Mouse (Mus musculus) hindbrain, embryonic 16.5 days (tissue): Measurements from ENCODE around the gene Sgms2. TPM values are rescaled to one million over a fixed set of nuclear protein-coding genes. Genes with fewer than 3 reads are reported as not detected.

ENCODE experiments used
- ATAC-seq: fragments of 200-750 bp; cut with Nextera tagmentation; 2 replicates; pipeline ENCODE4 v1.8.0; 2017; ENCODE audit warnings: moderate TSS enrichment, moderate library complexity
- H3K27ac ChIP-seq: fragments of 300-500 bp; sonication (generic); 2 replicates; pipeline ENCODE4 v1.5.1; 2014; ENCODE audit warnings: low read depth, mild to moderate bottlenecking, control low read depth, low read length, moderate library complexity
- H3K27me3 ChIP-seq: fragments of 300-500 bp; sonication (generic); replicated peaks from 2 replicates; pipeline ENCODE4 v1.6.1; 2014; ENCODE audit warnings: low read length; ENCODE audit not compliant: control insufficient read depth, insufficient read depth
- H3K36me3 ChIP-seq: fragments of 300-500 bp; sonication (generic); 2 replicates; pipeline ENCODE4 v1.6.1; 2014; ENCODE audit warnings: mild to moderate bottlenecking, low read length, moderate library complexity, mixed read lengths; ENCODE audit not compliant: control insufficient read depth, insufficient read depth
- H3K4me1 ChIP-seq: fragments of 300-500 bp; sonication (generic); 2 replicates; pipeline ENCODE4 v1.6.1; 2014; ENCODE audit warnings: low read depth, low read length; ENCODE audit not compliant: control insufficient read depth, insufficient read depth
- H3K4me2 ChIP-seq: fragments of 300-500 bp; sonication (generic); 2 replicates; pipeline ENCODE4 v1.6.1; 2014; ENCODE audit warnings: mild to moderate bottlenecking, low read length, control low read depth, moderate library complexity
- H3K4me3 ChIP-seq: fragments of 300-500 bp; sonication (generic); 2 replicates; pipeline ENCODE4 v1.5.1; 2014; ENCODE audit warnings: mild to moderate bottlenecking, low read length, control low read depth, moderate library complexity
- H3K9ac ChIP-seq: fragments of 300-500 bp; sonication (generic); 2 replicates; pipeline ENCODE4 v1.6.1; 2014; ENCODE audit warnings: low read depth, mild to moderate bottlenecking, control low read depth, low read length, moderate library complexity
- H3K9me3 ChIP-seq: fragments of 300-500 bp; sonication (generic); 2 replicates; pipeline ENCODE4 v1.6.1; 2014; ENCODE audit warnings: mild to moderate bottlenecking, low read length, moderate library complexity; ENCODE audit not compliant: control insufficient read depth
- WGBS: fragments of 180-500 bp; shearing (Covaris S2); extraction: QIAGEN DNeasy Blood & Tissue Kit; methylation state at CpG from one replicate; pipeline ENCODE4 v1.1.7; 2014; 5-methylcytosine and 5-hydroxymethylcytosine counted together
- polyA plus RNA-seq: library from polyadenylated mRNA; unstranded; fragments of >200 nt; fragmentation: Nextera tagmentation; extraction: Ambion mirVana; gene quantifications from 2 replicates; pipeline ENCODE4 v1.2.1, GENCODE M21; 2015

Gene Sgms2
- polyA plus RNA-seq, 1 experiment from 2014 or later = 2.6 TPM

- Histone ChIP-seq H3K27ac (no peak overlapping the region), H3K4me3 (no peak overlapping the region), H3K27me3 (no peaks in the 10 kb centered on the region), H3K4me1 (no peaks in the 10 kb centered on the region), H3K4me2 (no peak overlapping the region), H3K9me3 (no peaks in the 10 kb centered on the region), H3K9ac (no peak overlapping the region), H3K36me3 (no peaks in the 10 kb centered on the region)
- WGBS = 62% methylated on average over 8 of the region's 8 CpGs
- no peak for ATAC-seq
Measured at GRCm38 (mm10) chr3:131511616-131512015, 20.4 kb upstream of the Sgms2 start.

- Histone ChIP-seq H3K27me3 (no peaks in the 10 kb centered on the region), H3K36me3 (no peaks in the 10 kb centered on the region), H3K27ac (no peak overlapping the region), H3K4me1 (no peaks in the 10 kb centered on the region), H3K4me2 (no peak overlapping the region), H3K4me3 (no peak overlapping the region), H3K9ac (no peak overlapping the region), H3K9me3 (no peaks in the 10 kb centered on the region)
- WGBS = 78% methylated on average over 2 of the region's 2 CpGs
- ATAC-seq = no peak
Measured at GRCm38 (mm10) chr3:131508024-131508423, 16.8 kb upstream of the Sgms2 start.

GRCm38 (mm10) chr3:131504595-131505223 lies 13.5 kb upstream of the Sgms2 start:
- no peak overlapping the region for H3K4me3 ChIP-seq
- 89% methylated on average over 14 of the region's 14 CpGs for WGBS
- no peaks in the 10 kb centered on the region for H3K9me3 ChIP-seq
- no peaks in the 10 kb centered on the region for H3K36me3 ChIP-seq
- no peaks in the 10 kb centered on the region for H3K4me1 ChIP-seq
- ATAC-seq = no peak
- H3K9ac ChIP-seq = no peak overlapping the region
- H3K27me3 ChIP-seq = no peaks in the 10 kb centered on the region
- no peak overlapping the region for H3K27ac ChIP-seq
- H3K4me2 ChIP-seq = no peak overlapping the region

DNA sequence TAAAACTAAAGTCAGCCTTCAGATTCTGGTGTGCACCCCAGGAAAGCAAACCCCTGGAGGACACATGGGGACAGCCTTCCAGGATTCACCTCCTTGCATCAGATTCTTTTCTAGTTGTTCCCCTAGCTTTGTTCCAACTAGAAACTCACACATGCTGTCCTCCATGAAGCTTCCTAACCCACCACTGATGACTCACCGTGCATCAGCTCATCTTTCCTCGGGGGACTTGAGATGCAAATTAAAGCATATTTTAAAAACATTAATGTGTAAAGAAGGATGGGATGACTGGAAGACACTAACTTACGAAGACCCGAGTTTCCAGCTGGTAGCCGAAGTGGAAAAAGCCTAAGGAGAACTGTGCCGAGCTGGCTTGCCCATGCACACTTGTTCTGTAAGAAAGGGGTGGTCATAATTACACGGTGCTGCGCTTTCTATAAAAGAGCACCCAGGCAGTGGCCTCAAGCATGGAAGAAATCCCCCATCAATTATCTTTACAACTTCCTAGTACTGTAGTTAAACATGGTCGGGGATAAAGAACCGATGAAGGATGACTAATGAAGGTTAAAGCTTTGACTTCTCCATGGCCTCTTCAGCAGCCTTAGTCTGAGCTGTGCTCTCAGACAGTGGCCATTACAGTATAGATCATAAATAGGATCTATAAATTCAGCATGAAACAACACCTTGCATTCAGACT lies 10.6 kb upstream of the Sgms2 start:
- H3K27me3 ChIP-seq = no peaks in the 10 kb centered on the region
- WGBS = 40% methylated on average over 10 of the region's 10 CpGs
- no peak overlapping the region for H3K4me2 ChIP-seq

DNA sequence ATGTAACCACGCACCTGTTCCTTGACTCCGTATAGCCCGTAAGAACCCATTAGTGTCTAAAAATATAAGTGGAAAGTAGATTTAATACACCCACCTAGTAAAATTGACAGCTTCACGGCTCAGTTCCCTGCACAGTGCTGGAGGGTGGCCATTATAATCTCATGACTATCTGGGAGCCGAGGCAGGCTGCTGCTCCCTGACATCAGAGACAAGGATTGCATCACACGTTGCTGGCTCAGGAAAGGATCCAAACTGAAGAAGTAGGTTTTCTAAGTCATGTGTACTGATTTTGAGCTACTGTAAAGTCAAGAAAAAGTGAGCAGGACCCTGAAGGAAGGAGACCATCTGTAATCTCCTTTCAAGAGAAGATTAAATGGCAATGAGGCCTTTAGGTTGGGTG lies 8.4 kb upstream of the Sgms2 start:
- no peak overlapping the region for H3K27ac ChIP-seq

More for the DNA sequence above, 10.6 kb upstream of the Sgms2 start:
- no peaks in the 10 kb centered on the region for H3K9me3 ChIP-seq
- H3K4me3 ChIP-seq = no peak overlapping the region
- no peak overlapping the region for H3K9ac ChIP-seq
- ATAC-seq = no peak
- H3K36me3 ChIP-seq = no peaks in the 10 kb centered on the region
- H3K4me1 ChIP-seq = no peaks in the 10 kb centered on the region
- H3K27ac ChIP-seq = no peak overlapping the region

GRCm38 (mm10) chr3:131496506-131497122 lies 5.4 kb upstream of the Sgms2 start:
- WGBS = 43% methylated on average over 10 of the region's 10 CpGs
- Histone ChIP-seq H3K9ac (no peak overlapping the region), H3K9me3 (no peaks in the 10 kb centered on the region), H3K36me3 (no peaks in the 10 kb centered on the region), H3K4me1 (no peaks in the 10 kb centered on the region), H3K27me3 (peaks cover 6% of the 10 kb centered on the region), H3K27ac (no peak overlapping the region), H3K4me2 (no peak overlapping the region), H3K4me3 (no peak overlapping the region)
- ATAC-seq = no peak

More for the DNA sequence above, 8.4 kb upstream of the Sgms2 start:
- Histone ChIP-seq H3K4me1 (no peaks in the 10 kb centered on the region), H3K9ac (no peak overlapping the region), H3K4me3 (no peak overlapping the region), H3K4me2 (no peak overlapping the region), H3K27me3 (no peaks in the 10 kb centered on the region), H3K36me3 (no peaks in the 10 kb centered on the region), H3K9me3 (no peaks in the 10 kb centered on the region)
- WGBS = 85% methylated on average over 6 of the region's 6 CpGs
- ATAC-seq = no peak

DNA sequence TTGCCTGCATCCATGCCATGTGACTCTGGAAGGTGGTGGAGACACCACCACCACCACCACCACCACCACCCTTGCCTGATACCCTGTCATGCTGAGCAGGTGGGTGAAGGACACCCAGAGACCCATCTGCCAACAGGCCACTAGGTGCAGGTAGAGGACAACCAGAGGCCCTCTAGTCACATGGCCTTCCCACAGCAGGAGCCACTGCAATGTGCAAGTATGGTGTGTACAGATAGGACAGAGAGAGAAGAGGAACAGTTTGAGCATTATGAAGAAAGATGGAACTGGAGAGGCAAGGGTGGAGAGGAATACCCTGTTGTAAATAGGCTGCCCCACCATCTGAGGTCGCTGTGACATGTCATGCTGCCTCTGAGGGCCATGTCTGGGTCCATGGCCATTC lies 3.9 kb upstream of the Sgms2 start:
- Histone ChIP-seq H3K4me1 (peaks cover 4% of the 10 kb centered on the region), H3K4me2 (no peak overlapping the region), H3K4me3 (no peak overlapping the region), H3K9ac (no peak overlapping the region), H3K9me3 (no peaks in the 10 kb centered on the region), H3K27me3 (peaks cover 10% of the 10 kb centered on the region), H3K27ac (no peak overlapping the region), H3K36me3 (no peaks in the 10 kb centered on the region)
- no peak for ATAC-seq
- 79% methylated on average over 1 of the region's 1 CpGs for WGBS

GRCm38 (mm10) chr3:131493194-131493593 lies 2.0 kb upstream of the Sgms2 start:
- WGBS = 77% methylated on average over 6 of the region's 6 CpGs
- H3K9me3 ChIP-seq = no peaks in the 10 kb centered on the region
- no peak overlapping the region for H3K9ac ChIP-seq
- H3K27me3 ChIP-seq = peaks cover 12% of the 10 kb centered on the region
- H3K4me1 ChIP-seq = peaks cover 6% of the 10 kb centered on the region
- no peaks in the 10 kb centered on the region for H3K36me3 ChIP-seq
- no peak for ATAC-seq
- no peak overlapping the region for H3K27ac ChIP-seq
- no peak overlapping the region for H3K4me2 ChIP-seq
- H3K4me3 ChIP-seq = no peak overlapping the region

- H3K27me3 ChIP-seq = peaks cover 15% of the 10 kb centered on the region
- no peak overlapping the region for H3K4me3 ChIP-seq
- no peaks in the 10 kb centered on the region for H3K9me3 ChIP-seq
- peaks cover 6% of the 10 kb centered on the region for H3K4me1 ChIP-seq
- no peak overlapping the region for H3K27ac ChIP-seq
- H3K36me3 ChIP-seq = no peaks in the 10 kb centered on the region
- no peak overlapping the region for H3K4me2 ChIP-seq
- ATAC-seq = no peak
- WGBS = 93% methylated on average over 7 of the region's 7 CpGs
- H3K9ac ChIP-seq = no peak overlapping the region
Measured at GRCm38 (mm10) chr3:131491980-131492379, 769 bp upstream of the Sgms2 start.
